Comparison of ENCODE assay signal across 19 mouse cellular contexts in the genomic region with DNA sequence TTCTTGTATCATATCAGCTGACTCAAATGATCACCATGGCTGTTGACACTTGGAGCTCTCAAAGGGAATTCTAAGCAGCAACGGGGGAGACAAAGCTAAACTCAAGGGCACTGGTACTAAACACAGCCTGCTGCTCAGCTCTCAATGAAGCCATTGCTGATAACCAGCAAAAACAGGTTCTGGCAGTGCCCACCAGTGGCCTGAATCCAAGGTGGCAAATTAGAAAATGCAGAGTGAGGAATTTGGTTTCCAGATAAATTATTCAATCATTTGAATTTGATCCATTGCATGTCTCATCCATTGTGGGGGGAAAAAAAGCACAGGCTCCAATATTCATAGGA. TPM values are rescaled to one million over a fixed set of nuclear protein-coding genes. Genes with fewer than 3 reads are reported as not detected.
A peak's percentile ranks its signal among the peaks of the same experiment; 100 is the strongest.
DNase-seq lines count a peak whose midpoint lies in the region; ATAC-seq and TF ChIP-seq lines count a peak whose summit lies in the region.
"Had no signal": no experiment of that assay in that cellular context is flagged by ENCODE, and none has a peak within 500 bp of the region (broad histone marks: within the 10 kb centered on the region; RNA-seq: fewer than 3 reads in every experiment).

No protein-coding gene starts in this region.

- ATAC-seq in forebrain, embryonic 13.5 days: no peak
- no peak for ATAC-seq in forebrain, embryonic 12.5 days (ENCODE audit: low FRiP score)
- ATAC-seq in heart, embryonic 16.5 days (replicated peaks; ENCODE audit: extremely low read depth, insufficient read depth, low FRiP score): no peak
- ATAC-seq: intestine, embryonic 15.5 days had no signal

- intact Hi-C loops in heart, postnatal 10 days (cut with DNase I): no loop called here

- DNase-seq in heart, postnatal 10 days: no peak
- DNase-seq in layer of hippocampus, postnatal 10 days (ENCODE audit: low spot score in 2 of 2): peak; percentile 63 to 65
- DNase-seq in layer of hippocampus, adult 9-11 months: no peak
- no peak for DNase-seq in testis, postnatal 14 days (ENCODE audit: low spot score)
- DNase-seq: kidney, adult 9 months; kidney, postnatal 36 days; retina, postnatal 1 day; thymus, postnatal 14 days had no signal

- no peak overlapping the region for H3K4me2 ChIP-seq in forebrain, embryonic 13.5 days
- H3K4me2 ChIP-seq in forebrain, embryonic 12.5 days: no peak overlapping the region
- H3K4me2 ChIP-seq in heart, embryonic 16.5 days (ENCODE audit: low read depth, low read length): no peak overlapping the region
- H3K4me2 ChIP-seq: heart, embryonic 11.5 days; intestine, embryonic 15.5 days; lung, embryonic 15.5 days; midbrain, embryonic 12.5 days had no signal

- H3K27me3 ChIP-seq in forebrain, embryonic 13.5 days: no peaks in the 10 kb centered on the region
- peaks cover 8% of the 10 kb centered on the region; the same call in 1 of the 2 replicates for H3K27me3 ChIP-seq in forebrain, embryonic 12.5 days
- H3K27me3 ChIP-seq in heart, embryonic 16.5 days (ENCODE audit: control insufficient read depth, insufficient read depth, low read length): no peaks in the 10 kb centered on the region
- H3K27me3 ChIP-seq in testis, adult 2 months (ENCODE audit: control insufficient read depth, insufficient read depth, low read length): no peaks in the 10 kb centered on the region
- H3K27me3 ChIP-seq: intestine, embryonic 15.5 days; midbrain, embryonic 12.5 days had no signal

- no peak for TF ChIP-seq POLR2A in testis, adult 2 months (IDR thresholded peaks at IDR 0.05; ENCODE audit: control insufficient read depth, low read depth, low read length)

- no peak overlapping the region for H3K9ac ChIP-seq in forebrain, embryonic 13.5 days
- H3K9ac ChIP-seq in forebrain, embryonic 12.5 days: no peak overlapping the region
- no peak overlapping the region; the same call in 1 of the 2 replicates for H3K9ac ChIP-seq in heart, embryonic 16.5 days (ENCODE audit: low read length)
- H3K9ac ChIP-seq: intestine, embryonic 15.5 days; liver, embryonic 14.5 days; lung, embryonic 15.5 days; midbrain, embryonic 12.5 days had no signal

- TF ChIP-seq CTCF in testis, adult 2 months (IDR thresholded peaks at IDR 0.05; ENCODE audit: control insufficient read depth, insufficient read depth, insufficient replicate concordance, low read depth, low read length): no peak

- 77% methylated on average over 1 of the region's 1 CpGs for whole genome bisulfite sequencing in forebrain, embryonic 13.5 days
- WGBS in forebrain, embryonic 12.5 days: 77% methylated on average over 1 of the region's 1 CpGs
- 24% methylated on average over 1 of the region's 1 CpGs for WGBS in heart, embryonic 16.5 days

- no peaks in the 10 kb centered on the region; the same call in 1 of the 2 replicates for H3K9me3 ChIP-seq in forebrain, embryonic 13.5 days (replicated peaks)
- no peaks in the 10 kb centered on the region for H3K9me3 ChIP-seq in forebrain, embryonic 12.5 days
- H3K9me3 ChIP-seq in heart, embryonic 16.5 days (replicated peaks; ENCODE audit: control insufficient read depth, low read length): 0 out of 2 replicates have a peak, but pooled peaks cover 3% of the 10 kb centered on the region
- H3K9me3 ChIP-seq: intestine, embryonic 15.5 days; lung, embryonic 15.5 days had no signal

- H3K36me3 ChIP-seq in forebrain, embryonic 13.5 days (ENCODE audit: poor library complexity, severe bottlenecking): peaks cover 16% of the 10 kb centered on the region
- peaks cover 8% of the 10 kb centered on the region for H3K36me3 ChIP-seq in forebrain, embryonic 12.5 days (replicated peaks)
- H3K36me3 ChIP-seq in heart, embryonic 16.5 days (ENCODE audit: control insufficient read depth, insufficient read depth): peaks cover 6% of the 10 kb centered on the region; the same call in 1 of the 2 replicates
- H3K36me3 ChIP-seq in testis, adult 2 months (ENCODE audit: control insufficient read depth, insufficient read depth, low read length): no peaks in the 10 kb centered on the region
- H3K36me3 ChIP-seq: intestine, embryonic 15.5 days; lung, embryonic 15.5 days had no signal

- no peak overlapping the region for H3K4me3 ChIP-seq in forebrain, embryonic 13.5 days
- no peak overlapping the region for H3K4me3 ChIP-seq in forebrain, embryonic 12.5 days (replicated peaks)
- H3K4me3 ChIP-seq in heart, embryonic 16.5 days (ENCODE audit: low read length): no peak overlapping the region
- no peak overlapping the region for H3K4me3 ChIP-seq in testis, adult 2 months (ENCODE audit: control insufficient read depth, low read depth, low read length)
- H3K4me3 ChIP-seq: intestine, embryonic 15.5 days; lung, embryonic 15.5 days; midbrain, embryonic 12.5 days had no signal

- H3K4me1 ChIP-seq in forebrain, embryonic 13.5 days: peaks cover 21% of the 10 kb centered on the region
- H3K4me1 ChIP-seq in forebrain, embryonic 12.5 days: peaks cover 16% of the 10 kb centered on the region
- H3K4me1 ChIP-seq in heart, embryonic 16.5 days (ENCODE audit: control insufficient read depth, insufficient read depth, low read length): peaks cover 38% of the 10 kb centered on the region
- H3K4me1 ChIP-seq in testis, adult 2 months (ENCODE audit: control insufficient read depth, insufficient read depth, low read length): peaks cover 18% of the 10 kb centered on the region

- H3K27ac ChIP-seq in forebrain, embryonic 13.5 days: 0 out of 2 replicates have a peak overlapping the region, but pooled peaks have one; percentile 0
- no peak overlapping the region for H3K27ac ChIP-seq in forebrain, embryonic 12.5 days
- H3K27ac ChIP-seq in heart, embryonic 16.5 days (ENCODE audit: low read length): peak overlapping the region; percentile 65
- peak overlapping the region; percentile 60; the same call in 1 of the 2 replicates for H3K27ac ChIP-seq in testis, adult 2 months (ENCODE audit: control insufficient read depth, insufficient read depth, low read depth, low read length)
- H3K27ac ChIP-seq: intestine, embryonic 15.5 days; liver, embryonic 14.5 days; lung, embryonic 15.5 days; macrophage; midbrain, embryonic 12.5 days; stomach, postnatal 0 days had no signal

RNA-seq across cellular contexts. Expression of a gene that starts 15.8 kb away (rescaled TPM):
- 20.9 and 25.3 TPM in 2 replicates for polyA plus RNA-seq in forebrain, embryonic 13.5 days (2015; fragmentation: Nextera tagmentation; extraction: Ambion mirVana)
- polyA plus RNA-seq in forebrain, embryonic 12.5 days (2016; fragmentation: Nextera tagmentation; extraction: Ambion mirVana): 22.4 and 29.4 TPM in 2 replicates
- polyA plus RNA-seq in heart, embryonic 16.5 days (2015; fragmentation: Nextera tagmentation; extraction: Ambion mirVana): 33.3 and 36.6 TPM in 2 replicates
- 100 to 1,000 TPM; 128 to 149 TPM for total RNA-seq in heart, postnatal 10 days (2021)
- total RNA-seq in layer of hippocampus, postnatal 10 days (2021): 100 to 1,000 TPM; 148 to 159 TPM
- polyA plus RNA-seq in testis, adult 2 months (2012; rRNA removed): 19.2 and 20.6 TPM in 2 replicates

RNA-seq across cellular contexts. Expression of a gene that starts 40.5 kb away (rescaled TPM):
- 16.3 and 19.4 TPM in 2 replicates for polyA plus RNA-seq in forebrain, embryonic 13.5 days (2015; fragmentation: Nextera tagmentation; extraction: Ambion mirVana)
- polyA plus RNA-seq in forebrain, embryonic 12.5 days (2016; fragmentation: Nextera tagmentation; extraction: Ambion mirVana): 24.4 and 27.8 TPM in 2 replicates
- polyA plus RNA-seq in heart, embryonic 16.5 days (2015; fragmentation: Nextera tagmentation; extraction: Ambion mirVana): 14.3 and 14.7 TPM in 2 replicates
- total RNA-seq in heart, postnatal 10 days (2021): 10 to 100 TPM; 12.7 to 13.9 TPM
- 10 to 100 TPM; 22.5 to 23.6 TPM for total RNA-seq in layer of hippocampus, postnatal 10 days (2021)
- 22.4 and 24.2 TPM in 2 replicates for polyA plus RNA-seq in testis, adult 2 months (2012; rRNA removed)

RNA-seq across cellular contexts. Expression of a gene that starts 55.0 kb away (rescaled TPM):
- polyA plus RNA-seq in forebrain, embryonic 13.5 days (2015; fragmentation: Nextera tagmentation; extraction: Ambion mirVana): 5.8 and 8.0 TPM in 2 replicates
- 5.9 and 6.6 TPM in 2 replicates for polyA plus RNA-seq in forebrain, embryonic 12.5 days (2016; fragmentation: Nextera tagmentation; extraction: Ambion mirVana)
- 4.1 and 5.5 TPM in 2 replicates for polyA plus RNA-seq in heart, embryonic 16.5 days (2015; fragmentation: Nextera tagmentation; extraction: Ambion mirVana)
- total RNA-seq in heart, postnatal 10 days (2021): 1 to 10 TPM; 5.1 to 8.5 TPM
- total RNA-seq in layer of hippocampus, postnatal 10 days (2021): 10 to 100 TPM; 25.5 to 28.4 TPM
- 160 and 210 TPM in 2 replicates for polyA plus RNA-seq in testis, adult 2 months (2012; rRNA removed)
- polyA plus RNA-seq: macrophage had no signal

RNA-seq across cellular contexts. Expression of a gene that starts 55.6 kb away (rescaled TPM):
- polyA plus RNA-seq in forebrain, embryonic 13.5 days (2015; fragmentation: Nextera tagmentation; extraction: Ambion mirVana): 15.5 and 17.2 TPM in 2 replicates
- 31.8 and 36.8 TPM in 2 replicates for polyA plus RNA-seq in forebrain, embryonic 12.5 days (2016; fragmentation: Nextera tagmentation; extraction: Ambion mirVana)
- 83.9 and 94.2 TPM in 2 replicates for polyA plus RNA-seq in heart, embryonic 16.5 days (2015; fragmentation: Nextera tagmentation; extraction: Ambion mirVana)
- total RNA-seq in heart, postnatal 10 days (2021): 100 to 1,000 TPM; 171 to 173 TPM
- 10 to 100 TPM; 30.7 to 38.2 TPM for total RNA-seq in layer of hippocampus, postnatal 10 days (2021)
- 46.0 and 47.0 TPM in 2 replicates for polyA plus RNA-seq in testis, adult 2 months (2012; rRNA removed)
- polyA plus RNA-seq: macrophage had no signal

Comparison
In these comparisons a context has a peak if more than half of its experiments do, and no peak if none do; other contexts are left out.
1. DNase-seq: peak in layer of hippocampus, postnatal 10 days (2 of 2); none in heart, postnatal 10 days (0 of 2), layer of hippocampus, adult 9-11 months (single experiment) and testis, postnatal 14 days (single experiment).
2. RNA of a gene that starts 55.0 kb away (polyA plus RNA-seq): 160 to 210 TPM in testis, adult 2 months; 5.9 to 6.6 TPM in forebrain, embryonic 12.5 days, 5.8 to 8.0 TPM in forebrain, embryonic 13.5 days and 4.1 to 5.5 TPM in heart, embryonic 16.5 days; every median in the first group is over 10 times any median in the second.